In the genomic region with DNA sequence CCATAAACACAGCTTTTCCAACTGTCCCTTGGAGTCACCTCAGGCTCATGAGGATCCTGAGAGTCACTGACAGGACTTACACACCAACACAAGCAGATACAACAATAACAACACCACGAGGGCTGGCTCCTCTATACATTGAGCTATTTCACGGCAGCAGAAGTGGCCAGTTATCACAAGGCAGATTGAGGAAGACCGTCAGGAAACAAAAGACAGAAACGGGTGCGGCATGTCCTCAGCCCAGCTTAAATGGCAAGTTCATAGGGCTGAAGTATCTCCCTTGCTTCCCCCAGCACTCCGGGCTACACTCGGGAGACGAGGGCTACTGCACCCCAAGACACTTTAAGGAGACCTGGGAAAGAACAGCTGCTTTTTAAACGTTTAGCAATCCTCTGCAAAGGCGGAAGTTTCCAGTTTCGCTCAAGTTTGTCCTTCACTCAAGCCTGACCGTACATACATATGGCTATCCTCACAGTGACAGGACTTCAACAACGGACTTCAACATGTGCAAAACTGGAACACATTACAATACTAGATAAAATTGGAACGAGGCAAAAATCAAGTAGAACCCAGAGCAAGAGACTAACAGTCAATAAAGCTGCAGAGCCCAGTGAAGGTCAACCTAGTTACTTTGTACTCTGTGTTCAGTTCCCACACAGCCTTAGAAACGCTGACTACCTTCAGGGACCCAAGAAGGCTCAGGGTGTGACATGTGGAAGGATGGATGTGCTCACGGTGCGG, we compare ENCODE assay signal across 8 mouse cellular contexts. TPM values are rescaled to one million over a fixed set of nuclear protein-coding genes. Genes with fewer than 3 reads are reported as not detected.
DNase-seq lines count a peak whose midpoint lies in the region; ATAC-seq and TF ChIP-seq lines count a peak whose summit lies in the region.

No protein-coding gene starts in this region.

- no peaks in the 10 kb centered on the region for H3K27me3 ChIP-seq in hindbrain, embryonic 12.5 days
- H3K27me3 ChIP-seq in midbrain, embryonic 10.5 days (ENCODE audit: low read depth, poor library complexity, severe bottlenecking): peaks cover 4% of the 10 kb centered on the region; the same call in 1 of the 2 replicates

- H3K4me3 ChIP-seq in bone marrow macrophage, adult 2 months (ENCODE audit: insufficient read depth, low read length): peak overlapping the region; percentile 19
- peak overlapping the region; percentile 10; the same call in 1 of the 2 replicates for H3K4me3 ChIP-seq in hindbrain, embryonic 12.5 days
- peak overlapping the region; percentile 14 for H3K4me3 ChIP-seq in midbrain, embryonic 10.5 days

- WGBS in hindbrain, embryonic 12.5 days: 70% methylated on average over 17 of the region's 17 CpGs
- WGBS in midbrain, embryonic 10.5 days: 82% methylated on average over 17 of the region's 17 CpGs

- H3K9ac ChIP-seq in hindbrain, embryonic 12.5 days: peak overlapping the region; percentile 10; the same call in 1 of the 2 replicates

- DNase-seq in CD4-positive, CD25-positive, alpha-beta regulatory T cell, adult 2 months (ENCODE audit: low read depth, low spot score): peak; percentile 39
- no peak for DNase-seq in midbrain, embryonic 10.5 days (ENCODE audit: low spot score)
- DNase-seq in cerebellum, adult 11-12 months: no peak
- DNase-seq in gastrocnemius, adult 18-20 months (ENCODE audit: low spot score): no peak
- no peak for DNase-seq in ovary, postnatal 14 days (ENCODE audit: low spot score)

- H3K36me3 ChIP-seq in hindbrain, embryonic 12.5 days: peaks cover 25% of the 10 kb centered on the region
- peaks cover 43% of the 10 kb centered on the region for H3K36me3 ChIP-seq in midbrain, embryonic 10.5 days

- ATAC-seq in CD4-positive, CD25-positive, alpha-beta regulatory T cell, adult 4 months: no peak
- ATAC-seq in hindbrain, embryonic 12.5 days (ENCODE audit: low FRiP score): no peak

- peak overlapping the region; percentile 73 for H3K4me2 ChIP-seq in hindbrain, embryonic 12.5 days (replicated peaks)

- no peak for TF ChIP-seq CTCF in bone marrow macrophage, adult 2 months (IDR thresholded peaks at IDR 0.05; ENCODE audit: low read depth, low read length)

- peaks cover 16% of the 10 kb centered on the region for H3K4me1 ChIP-seq in bone marrow macrophage, adult 2 months (ENCODE audit: control insufficient read depth, insufficient read depth, low read length)
- peaks cover 38% of the 10 kb centered on the region for H3K4me1 ChIP-seq in hindbrain, embryonic 12.5 days
- peaks cover 49% of the 10 kb centered on the region for H3K4me1 ChIP-seq in midbrain, embryonic 10.5 days

- peak overlapping the region; percentile 58 for H3K27ac ChIP-seq in bone marrow macrophage, adult 2 months (ENCODE audit: insufficient read depth, low read depth, low read length)
- H3K27ac ChIP-seq in hindbrain, embryonic 12.5 days: no peak overlapping the region
- no peak overlapping the region for H3K27ac ChIP-seq in midbrain, embryonic 10.5 days (replicated peaks)

- H3K9me3 ChIP-seq in hindbrain, embryonic 12.5 days (replicated peaks): no peaks in the 10 kb centered on the region
- H3K9me3 ChIP-seq in midbrain, embryonic 10.5 days (replicated peaks): no peaks in the 10 kb centered on the region

- no peak for TF ChIP-seq POLR2A in bone marrow macrophage, adult 2 months (IDR thresholded peaks at IDR 0.05; ENCODE audit: borderline replicate concordance, low read depth, low read length)

RNA-seq across cellular contexts. Expression of a gene that starts 2.0 kb away (rescaled TPM):
- polyA plus RNA-seq in CD4-positive, CD25-positive, alpha-beta regulatory T cell, adult 4 months (2017; shearing (Covaris generic)): 1 to 10 TPM; 2.0 to 4.2 TPM
- 24.8 and 25.7 TPM in 2 replicates for polyA plus RNA-seq in bone marrow macrophage, adult 2 months (2012; ENCODE audit: insufficient read depth, insufficient read length, missing spikeins)
- polyA plus RNA-seq in hindbrain, embryonic 12.5 days (2016; fragmentation: Nextera tagmentation; extraction: Ambion mirVana): 16.5 and 18.9 TPM in 2 replicates
- 9.2 TPM in 2 replicates for polyA plus RNA-seq in midbrain, embryonic 10.5 days (2016; fragmentation: Nextera tagmentation; extraction: Ambion mirVana)
- total RNA-seq in gastrocnemius, adult 18-20 months (2021): 10 to 100 TPM; 23.5 to 27.8 TPM
